Mouse (Mus musculus): ENCODE measurements at regions not wholly inside any gene's neighbourhood (a gene's known extent, or its start where the extent isn't known, plus 50 kb on each side); places are given as distances from the start of the nearest gene placed in this dataset.

GRCm38 (mm10) chr19:60408436-60408835 lies 59.7 kb downstream of the Prlhr start:
- DNase-seq: no peak

DNA sequence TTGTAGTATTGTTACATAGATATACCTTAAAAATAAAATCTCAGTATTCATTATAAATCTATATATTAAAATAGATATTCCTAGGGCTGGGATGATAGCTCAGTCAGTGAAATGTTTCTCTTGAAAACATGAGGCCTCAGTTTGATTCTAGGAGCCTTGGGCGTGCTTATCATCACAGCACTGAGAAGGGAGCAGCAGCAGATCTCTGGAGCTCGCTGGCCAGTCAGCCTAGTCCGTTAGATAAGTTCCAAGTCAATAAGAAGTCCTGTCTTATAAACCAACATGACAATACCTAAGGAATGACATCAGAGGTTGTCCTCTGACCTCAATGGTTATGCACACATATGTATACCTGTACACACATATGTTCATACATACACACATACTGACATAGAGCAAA lies 68.7 kb downstream of the Prlhr start:
- no peak for DNase-seq

- DNase-seq: no peak
Observed at GRCm38 (mm10) chr19:60397666-60398065, 70.4 kb downstream of the Prlhr start.

DNA sequence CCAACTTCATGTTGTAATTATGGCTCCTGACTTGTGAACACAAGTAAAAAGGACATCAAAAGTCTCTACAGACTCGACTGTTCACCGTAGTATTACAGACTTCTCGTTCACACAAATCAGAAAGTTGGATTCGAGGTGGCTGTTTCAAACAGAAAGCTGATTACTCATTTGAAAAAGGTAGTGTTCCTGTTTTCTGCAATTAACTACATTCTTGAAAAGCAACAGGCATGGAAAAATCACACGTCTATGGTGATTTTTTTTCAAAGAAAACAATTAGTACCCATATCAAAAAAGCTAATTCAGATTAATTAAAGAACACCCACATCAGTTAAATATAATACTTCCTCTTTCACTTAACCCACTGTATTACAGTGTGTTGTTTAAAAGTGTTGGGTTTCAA lies 71.5 kb downstream of the Prlhr start:
- no peak for DNase-seq

DNA sequence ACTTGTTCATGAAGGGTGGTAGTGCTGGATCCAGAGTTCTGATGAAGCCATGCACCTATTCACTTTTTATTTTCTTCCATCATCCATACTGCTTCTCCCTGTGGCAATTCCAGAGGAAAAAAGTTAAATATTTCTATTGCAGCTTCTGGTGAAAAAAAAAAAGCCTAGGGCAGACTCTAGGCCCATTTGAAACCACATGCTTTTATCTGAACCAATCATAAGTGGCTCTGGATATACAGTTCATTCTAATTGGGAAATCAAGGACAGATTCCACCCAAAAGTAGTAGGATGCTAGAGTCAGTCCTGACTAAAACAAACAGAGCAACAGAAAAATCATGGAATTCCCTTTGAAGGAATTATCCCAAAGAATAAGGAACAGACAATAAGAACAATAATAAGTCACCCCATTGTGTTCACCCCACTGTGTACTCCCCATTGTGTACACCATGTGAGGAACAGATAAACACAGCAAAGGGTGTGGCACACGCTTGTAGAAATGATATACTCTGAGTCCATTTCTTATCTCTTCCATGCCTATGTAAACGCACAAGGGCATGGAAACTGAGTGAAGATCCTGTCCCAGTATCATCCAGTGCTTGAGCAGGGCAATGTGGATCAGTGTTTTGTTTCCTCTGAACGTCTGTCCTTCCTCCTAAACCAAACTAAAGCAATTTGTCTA lies 81.4 kb downstream of the Prlhr start:
- DNase-seq: no peak

DNA sequence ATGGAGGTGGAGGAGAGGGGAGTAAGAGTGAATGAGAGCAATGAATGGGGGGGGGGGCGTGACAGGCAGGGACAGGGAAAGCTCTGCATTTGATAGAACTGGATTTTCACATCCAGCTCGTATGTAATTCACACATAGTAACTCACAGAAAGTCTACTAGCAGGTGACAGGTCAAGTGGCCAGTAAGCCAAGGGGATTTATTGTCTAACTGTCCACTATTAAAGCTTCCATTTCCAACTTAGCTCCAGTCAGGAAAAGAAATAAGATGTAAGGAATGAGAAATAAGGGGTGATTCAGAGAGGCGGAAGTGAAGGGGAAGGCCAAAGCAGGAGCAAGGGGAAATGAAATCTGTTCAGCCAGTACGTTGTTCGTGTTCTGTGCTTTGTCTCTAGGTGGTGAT lies 83.4 kb downstream of the Prlhr start:
- no peak for DNase-seq

- DNase-seq: no peak
Observed at GRCm38 (mm10) chr19:60382661-60383060, 85.4 kb downstream of the Prlhr start.

DNA sequence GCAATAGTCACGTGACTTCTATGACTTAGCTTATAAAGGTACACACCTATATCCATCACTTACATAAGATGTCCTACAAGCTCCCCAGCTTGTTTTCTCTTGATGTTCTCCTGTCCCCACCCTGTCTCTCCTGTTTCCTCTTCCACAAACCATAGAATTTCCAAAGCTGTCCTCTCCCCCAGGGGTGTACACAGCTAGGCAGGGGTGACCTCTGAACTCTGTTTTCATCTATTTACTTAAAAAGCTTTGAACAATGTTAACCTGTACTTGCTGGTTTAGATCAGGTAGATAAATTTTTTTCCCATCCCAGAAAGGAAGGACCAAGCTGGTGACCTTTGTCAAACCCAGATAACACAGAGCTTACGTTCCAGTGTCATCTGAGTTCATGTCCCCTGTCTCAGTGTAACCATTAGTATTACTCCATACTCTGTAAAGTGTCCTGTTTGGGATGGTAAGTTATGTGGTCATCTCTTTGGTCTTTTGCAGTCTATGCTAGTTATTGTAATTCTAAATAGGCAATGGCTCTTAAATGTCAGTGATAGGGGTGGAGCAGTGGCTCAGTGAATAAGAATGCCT lies 89.0 kb downstream of the Prlhr start:
- no peak for DNase-seq

DNA sequence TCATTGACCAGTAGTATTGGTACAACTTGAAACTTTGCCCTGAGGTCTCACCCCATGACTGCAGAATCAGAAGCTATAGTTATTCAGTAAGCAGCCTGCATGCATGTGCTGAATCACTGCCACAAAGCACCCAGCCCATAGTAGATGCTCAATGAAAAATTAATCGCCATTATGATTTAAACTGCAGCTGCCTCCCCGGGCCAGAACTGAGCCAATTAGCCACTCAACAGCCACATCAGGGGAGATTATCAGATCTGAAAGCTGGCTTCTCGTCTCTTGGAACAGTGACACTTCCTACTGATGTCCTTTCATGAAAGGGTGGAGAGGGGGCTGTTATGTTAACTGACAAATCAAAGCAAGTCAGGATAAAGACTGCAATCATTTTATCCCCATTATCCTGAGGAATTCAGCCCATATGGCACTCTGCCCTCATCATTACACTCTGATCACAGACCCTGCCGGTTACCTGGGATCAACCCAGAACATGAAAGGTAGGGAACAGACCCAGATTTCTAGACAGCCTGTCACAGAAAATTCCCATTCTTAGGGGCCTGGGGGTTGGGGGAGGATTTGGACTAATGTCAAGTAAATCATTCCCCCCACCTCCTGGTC lies 104.0 kb downstream of the Prlhr start:
- no peak for DNase-seq

GRCm38 (mm10) chr19:60344911-60345310 lies 118.4 kb upstream of the Fam204a start:
- no peak for DNase-seq

GRCm38 (mm10) chr19:60341485-60341884 lies 115.0 kb upstream of the Fam204a start:
- DNase-seq: peak; percentile 67 to 72

GRCm38 (mm10) chr19:60340234-60340633 lies 113.7 kb upstream of the Fam204a start:
- peak; percentile 27 for DNase-seq

DNA sequence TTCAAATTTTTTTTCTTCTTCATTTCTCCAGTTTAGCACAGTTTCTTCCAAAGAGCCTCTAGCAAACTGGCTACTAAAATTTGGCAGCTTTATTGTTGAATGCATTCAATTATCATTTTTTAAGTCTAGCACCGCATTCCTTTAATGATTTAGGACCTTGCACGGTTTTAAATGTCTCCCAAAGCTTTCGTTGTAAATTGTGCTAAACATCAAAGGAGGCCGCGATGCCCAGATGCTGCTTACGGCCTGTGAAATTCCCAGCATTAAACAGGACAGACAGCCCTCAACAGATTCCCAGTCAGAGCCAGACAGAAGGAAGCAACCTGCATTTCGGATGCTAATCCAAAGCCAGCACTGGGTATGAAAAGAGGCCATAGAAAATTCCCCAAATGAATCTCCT lies 108.0 kb upstream of the Fam204a start:
- DNase-seq: no peak

DNA sequence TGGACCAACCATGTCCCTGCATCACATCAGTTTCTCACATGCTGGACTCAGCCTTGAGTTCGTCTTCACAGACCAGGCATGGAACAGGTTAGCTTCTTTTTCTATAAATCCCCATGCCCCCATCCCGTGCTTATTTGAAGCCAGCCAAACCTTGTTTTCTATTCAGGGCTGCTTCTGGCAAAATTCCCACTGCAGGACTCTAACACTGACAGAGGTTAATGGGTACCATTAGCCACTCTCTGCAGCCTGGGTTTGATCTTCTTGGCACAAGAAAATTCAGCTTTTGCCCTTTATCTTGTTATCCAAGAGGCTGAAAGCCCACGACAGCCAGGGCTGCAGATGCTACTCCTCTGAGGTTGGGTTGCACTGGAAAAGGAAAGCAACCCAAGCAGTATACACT lies 101.8 kb upstream of the Fam204a start:
- DNase-seq: no peak

- no peak for DNase-seq
Observed at GRCm38 (mm10) chr19:60325612-60326011, 99.1 kb upstream of the Fam204a start.

GRCm38 (mm10) chr19:60325112-60325511 lies 98.6 kb upstream of the Fam204a start:
- DNase-seq: no peak

- peak; percentile 81 for DNase-seq
Observed at GRCm38 (mm10) chr19:60310591-60310990, 84.1 kb upstream of the Fam204a start.

DNA sequence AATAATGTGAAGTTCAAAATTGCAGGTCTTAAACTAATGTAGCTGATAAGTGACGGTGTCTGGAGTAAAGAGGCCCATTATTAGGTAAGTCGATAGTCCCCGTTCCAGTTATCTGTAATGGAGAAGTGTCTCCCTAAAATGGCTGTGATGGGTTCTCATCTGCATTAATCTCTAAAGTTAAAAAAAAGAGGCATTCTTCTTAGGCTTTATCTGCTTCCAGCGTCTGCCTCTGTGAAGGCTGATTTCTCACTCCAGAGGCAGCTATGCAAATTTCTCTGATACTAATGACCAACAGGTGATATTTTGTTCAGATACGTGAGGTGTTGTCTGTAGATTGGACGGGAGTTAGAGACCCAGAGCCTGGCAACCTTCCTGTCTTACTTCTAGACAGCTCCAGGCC lies 75.9 kb upstream of the Fam204a start:
- no peak for DNase-seq

- no peak for DNase-seq
Observed at GRCm38 (mm10) chr19:60300891-60301290, 74.4 kb upstream of the Fam204a start.

GRCm38 (mm10) chr19:60290244-60290643 lies 63.7 kb upstream of the Fam204a start:
- no peak for DNase-seq

- DNase-seq: no peak
Observed at GRCm38 (mm10) chr19:60286810-60287396, 60.4 kb upstream of the Fam204a start.

DNA sequence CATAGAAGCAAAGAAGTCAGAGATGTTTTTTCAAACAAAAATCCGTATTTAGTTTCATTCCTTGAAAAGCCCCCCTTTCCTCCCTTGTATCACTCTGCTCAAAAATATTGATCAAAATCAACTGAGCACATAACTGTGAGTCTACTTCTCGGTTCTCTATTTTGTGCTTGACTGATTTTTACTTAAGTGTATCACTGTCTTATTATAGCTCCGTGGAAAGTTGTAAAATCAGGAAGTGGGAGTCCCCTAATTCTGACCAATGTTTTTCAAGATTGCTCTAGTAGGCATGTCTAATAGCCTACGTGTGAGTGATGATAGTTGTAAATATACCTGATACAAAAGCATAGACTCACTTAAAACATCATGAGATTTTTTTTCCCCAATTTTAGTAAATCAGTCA lies 58.4 kb upstream of the Fam204a start:
- DNase-seq: peak in 1 of 2 experiments; percentile 32
